ENCODE assay signal across 8 mouse cellular contexts in genomic region chr5:140332519-140332918, GRCm38 (mm10). TPM values are rescaled to one million over a fixed set of nuclear protein-coding genes. Genes with fewer than 3 reads are reported as not detected.
DNase-seq lines count a peak whose midpoint lies in the region; ATAC-seq lines count a peak whose summit lies in the region.

No protein-coding gene starts in this region.

- 57% methylated on average over 4 of the region's 4 CpGs for WGBS in forebrain, embryonic 10.5 days
- 62% methylated on average over 4 of the region's 4 CpGs for WGBS in forebrain, embryonic 15.5 days
- WGBS in midbrain, embryonic 12.5 days = 60% methylated on average over 4 of the region's 4 CpGs
- 75% methylated on average over 4 of the region's 4 CpGs for WGBS in midbrain, embryonic 14.5 days
- 53% methylated on average over 4 of the region's 4 CpGs for WGBS in limb, embryonic 13.5 days
- 44% methylated on average over 4 of the region's 4 CpGs for WGBS in stomach, embryonic 15.5 days

- ATAC-seq in forebrain, embryonic 15.5 days (replicated peaks) = no peak
- ATAC-seq in midbrain, embryonic 12.5 days (ENCODE audit: low FRiP score, low read depth) = no peak
- no peak for ATAC-seq in midbrain, embryonic 14.5 days (ENCODE audit: low FRiP score, low TSS enrichment)
- ATAC-seq in limb, embryonic 13.5 days (ENCODE audit: low FRiP score, low read depth) = no peak
- no peak for ATAC-seq in stomach, embryonic 15.5 days (ENCODE audit: insufficient read depth, low FRiP score, low read depth)

- no peak for DNase-seq in forebrain, embryonic 10.5 days (ENCODE audit: extremely low spot score, low spot score)
- DNase-seq in midbrain, embryonic 14.5 days = no peak
- no peak for DNase-seq in gastrocnemius, postnatal 4 days (ENCODE audit: low spot score in 2 of 2)
- no peak for DNase-seq in layer of hippocampus, adult 9-10 months (ENCODE audit: low spot score)

- peak overlapping the region; percentile 73 for H3K4me3 ChIP-seq in forebrain, embryonic 10.5 days
- no peak overlapping the region for H3K4me3 ChIP-seq in forebrain, embryonic 15.5 days
- no peak overlapping the region for H3K4me3 ChIP-seq in midbrain, embryonic 12.5 days
- no peak overlapping the region for H3K4me3 ChIP-seq in midbrain, embryonic 14.5 days (replicated peaks; ENCODE audit: low read depth, low read length)
- peak overlapping the region; percentile 71 for H3K4me3 ChIP-seq in limb, embryonic 13.5 days
- no peak overlapping the region for H3K4me3 ChIP-seq in stomach, embryonic 15.5 days (replicated peaks)

- no peaks in the 10 kb centered on the region for H3K27me3 ChIP-seq in forebrain, embryonic 10.5 days (ENCODE audit: poor library complexity, severe bottlenecking)
- H3K27me3 ChIP-seq in forebrain, embryonic 15.5 days = no peaks in the 10 kb centered on the region
- H3K27me3 ChIP-seq in midbrain, embryonic 12.5 days = no peaks in the 10 kb centered on the region
- no peaks in the 10 kb centered on the region for H3K27me3 ChIP-seq in midbrain, embryonic 14.5 days (ENCODE audit: control insufficient read depth, insufficient read depth, low read length)
- no peaks in the 10 kb centered on the region for H3K27me3 ChIP-seq in limb, embryonic 13.5 days
- no peaks in the 10 kb centered on the region for H3K27me3 ChIP-seq in stomach, embryonic 15.5 days (replicated peaks)

- peaks cover 19% of the 10 kb centered on the region for H3K4me1 ChIP-seq in forebrain, embryonic 10.5 days
- H3K4me1 ChIP-seq in forebrain, embryonic 15.5 days = peaks cover 18% of the 10 kb centered on the region
- H3K4me1 ChIP-seq in midbrain, embryonic 12.5 days = peaks cover 11% of the 10 kb centered on the region
- H3K4me1 ChIP-seq in midbrain, embryonic 14.5 days (ENCODE audit: control insufficient read depth, insufficient read depth, low read length) = peaks cover 7% of the 10 kb centered on the region
- peaks cover 17% of the 10 kb centered on the region for H3K4me1 ChIP-seq in limb, embryonic 13.5 days
- peaks cover 6% of the 10 kb centered on the region for H3K4me1 ChIP-seq in stomach, embryonic 15.5 days

- H3K27ac ChIP-seq in forebrain, embryonic 10.5 days = peak overlapping the region; percentile 94
- no peak overlapping the region for H3K27ac ChIP-seq in forebrain, embryonic 15.5 days (replicated peaks)
- no peak overlapping the region for H3K27ac ChIP-seq in midbrain, embryonic 12.5 days (replicated peaks)
- no peak overlapping the region; the same call in 1 of the 2 replicates for H3K27ac ChIP-seq in midbrain, embryonic 14.5 days (replicated peaks; ENCODE audit: low read depth, low read length)
- H3K27ac ChIP-seq in limb, embryonic 13.5 days = no peak overlapping the region
- no peak overlapping the region for H3K27ac ChIP-seq in stomach, embryonic 15.5 days

- peaks cover 57% of the 10 kb centered on the region for H3K36me3 ChIP-seq in forebrain, embryonic 10.5 days (replicated peaks)
- H3K36me3 ChIP-seq in forebrain, embryonic 15.5 days = peaks cover 16% of the 10 kb centered on the region
- H3K36me3 ChIP-seq in midbrain, embryonic 12.5 days = peaks cover 27% of the 10 kb centered on the region
- peaks cover 12% of the 10 kb centered on the region for H3K36me3 ChIP-seq in midbrain, embryonic 14.5 days (ENCODE audit: control insufficient read depth, insufficient read depth, low read length)
- H3K36me3 ChIP-seq in limb, embryonic 13.5 days = peaks cover 40% of the 10 kb centered on the region
- H3K36me3 ChIP-seq in stomach, embryonic 15.5 days = peaks cover 6% of the 10 kb centered on the region; the same call in 1 of the 2 replicates

- no peaks in the 10 kb centered on the region for H3K9me3 ChIP-seq in forebrain, embryonic 10.5 days
- H3K9me3 ChIP-seq in forebrain, embryonic 15.5 days = no peaks in the 10 kb centered on the region
- H3K9me3 ChIP-seq in midbrain, embryonic 12.5 days = no peaks in the 10 kb centered on the region
- H3K9me3 ChIP-seq in midbrain, embryonic 14.5 days (ENCODE audit: control insufficient read depth, low read length) = no peaks in the 10 kb centered on the region
- no peaks in the 10 kb centered on the region for H3K9me3 ChIP-seq in limb, embryonic 13.5 days
- H3K9me3 ChIP-seq in stomach, embryonic 15.5 days = no peaks in the 10 kb centered on the region

- no peak overlapping the region for H3K9ac ChIP-seq in forebrain, embryonic 15.5 days (replicated peaks)
- H3K9ac ChIP-seq in midbrain, embryonic 12.5 days (replicated peaks) = no peak overlapping the region
- no peak overlapping the region for H3K9ac ChIP-seq in midbrain, embryonic 14.5 days (replicated peaks; ENCODE audit: low read length)
- H3K9ac ChIP-seq in limb, embryonic 13.5 days = no peak overlapping the region
- no peak overlapping the region for H3K9ac ChIP-seq in stomach, embryonic 15.5 days

- no peak overlapping the region for H3K4me2 ChIP-seq in forebrain, embryonic 15.5 days (replicated peaks)
- H3K4me2 ChIP-seq in midbrain, embryonic 12.5 days (replicated peaks) = peak overlapping the region; percentile 91
- no peak overlapping the region; the same call in 1 of the 2 replicates for H3K4me2 ChIP-seq in midbrain, embryonic 14.5 days (ENCODE audit: low read length)
- peak overlapping the region; percentile 94 for H3K4me2 ChIP-seq in limb, embryonic 13.5 days (replicated peaks)
- H3K4me2 ChIP-seq in stomach, embryonic 15.5 days = peak overlapping the region; percentile 87

RNA-seq across cellular contexts. Expression of gene Mrm2, which starts 0.8 kb away (rescaled TPM):
- 22.9 TPM in 2 replicates for polyA plus RNA-seq in forebrain, embryonic 10.5 days (2016; fragmentation: Nextera tagmentation; extraction: Ambion mirVana)
- polyA plus RNA-seq in forebrain, embryonic 15.5 days (2015; fragmentation: Nextera tagmentation; extraction: Ambion mirVana) = 21.3 and 22.1 TPM in 2 replicates
- polyA plus RNA-seq in midbrain, embryonic 12.5 days (2016; fragmentation: Nextera tagmentation; extraction: Ambion mirVana) = 17.4 and 18.0 TPM in 2 replicates
- 20.3 and 22.5 TPM in 2 replicates for polyA plus RNA-seq in midbrain, embryonic 14.5 days (2014; fragmentation: Nextera tagmentation; extraction: Ambion mirVana)
- 23.2 and 24.1 TPM in 2 replicates for polyA plus RNA-seq in limb, embryonic 13.5 days (2015; fragmentation: Nextera tagmentation; extraction: Ambion mirVana)
- polyA plus RNA-seq in stomach, embryonic 15.5 days (2015; fragmentation: Nextera tagmentation; extraction: Ambion mirVana) = 17.1 and 19.3 TPM in 2 replicates
- total RNA-seq in gastrocnemius, postnatal 4 days (2021) = 1 to 10 TPM; 7.3 to 7.6 TPM

RNA-seq across cellular contexts. Expression of gene Nudt1, which starts 11.1 kb away (rescaled TPM):
- polyA plus RNA-seq in forebrain, embryonic 10.5 days (2016; fragmentation: Nextera tagmentation; extraction: Ambion mirVana) = 57.4 TPM in 2 replicates
- polyA plus RNA-seq in forebrain, embryonic 15.5 days (2015; fragmentation: Nextera tagmentation; extraction: Ambion mirVana) = 22.3 and 22.9 TPM in 2 replicates
- 38.3 and 40.6 TPM in 2 replicates for polyA plus RNA-seq in midbrain, embryonic 12.5 days (2016; fragmentation: Nextera tagmentation; extraction: Ambion mirVana)
- polyA plus RNA-seq in midbrain, embryonic 14.5 days (2014; fragmentation: Nextera tagmentation; extraction: Ambion mirVana) = 16.5 and 18.8 TPM in 2 replicates
- 45.8 and 46.6 TPM in 2 replicates for polyA plus RNA-seq in limb, embryonic 13.5 days (2015; fragmentation: Nextera tagmentation; extraction: Ambion mirVana)
- polyA plus RNA-seq in stomach, embryonic 15.5 days (2015; fragmentation: Nextera tagmentation; extraction: Ambion mirVana) = 41.7 and 42.2 TPM in 2 replicates
- 10 to 100 TPM in 1 of 2 experiments, 1 to 10 TPM in 1; 8.6 to 12.1 TPM for total RNA-seq in gastrocnemius, postnatal 4 days (2021)

RNA-seq across cellular contexts. Expression of gene Mad1l1, which starts 11.2 kb away (rescaled TPM):
- 60.8 and 62.7 TPM in 2 replicates for polyA plus RNA-seq in forebrain, embryonic 10.5 days (2016; fragmentation: Nextera tagmentation; extraction: Ambion mirVana)
- 33.8 and 35.5 TPM in 2 replicates for polyA plus RNA-seq in forebrain, embryonic 15.5 days (2015; fragmentation: Nextera tagmentation; extraction: Ambion mirVana)
- polyA plus RNA-seq in midbrain, embryonic 12.5 days (2016; fragmentation: Nextera tagmentation; extraction: Ambion mirVana) = 47.8 and 48.7 TPM in 2 replicates
- 29.8 and 30.3 TPM in 2 replicates for polyA plus RNA-seq in midbrain, embryonic 14.5 days (2014; fragmentation: Nextera tagmentation; extraction: Ambion mirVana)
- polyA plus RNA-seq in limb, embryonic 13.5 days (2015; fragmentation: Nextera tagmentation; extraction: Ambion mirVana) = 51.1 and 52.6 TPM in 2 replicates
- 39.8 and 40.9 TPM in 2 replicates for polyA plus RNA-seq in stomach, embryonic 15.5 days (2015; fragmentation: Nextera tagmentation; extraction: Ambion mirVana)
- total RNA-seq in gastrocnemius, postnatal 4 days (2021) = 10 to 100 TPM; 20.4 to 24.9 TPM

RNA-seq across cellular contexts. Expression of gene Snx8, which starts 56.5 kb away (rescaled TPM):
- 27.3 and 28.9 TPM in 2 replicates for polyA plus RNA-seq in forebrain, embryonic 10.5 days (2016; fragmentation: Nextera tagmentation; extraction: Ambion mirVana)
- 17.9 and 18.8 TPM in 2 replicates for polyA plus RNA-seq in forebrain, embryonic 15.5 days (2015; fragmentation: Nextera tagmentation; extraction: Ambion mirVana)
- polyA plus RNA-seq in midbrain, embryonic 12.5 days (2016; fragmentation: Nextera tagmentation; extraction: Ambion mirVana) = 20.6 and 21.4 TPM in 2 replicates
- polyA plus RNA-seq in midbrain, embryonic 14.5 days (2014; fragmentation: Nextera tagmentation; extraction: Ambion mirVana) = 13.4 and 19.4 TPM in 2 replicates
- 23.7 and 25.8 TPM in 2 replicates for polyA plus RNA-seq in limb, embryonic 13.5 days (2015; fragmentation: Nextera tagmentation; extraction: Ambion mirVana)
- polyA plus RNA-seq in stomach, embryonic 15.5 days (2015; fragmentation: Nextera tagmentation; extraction: Ambion mirVana) = 16.9 and 17.3 TPM in 2 replicates
- 10 to 100 TPM; 19.6 to 24.5 TPM for total RNA-seq in gastrocnemius, postnatal 4 days (2021)

Comparison
In these comparisons a context has a peak if more than half of its experiments do, and no peak if none do; other contexts are left out.
1. H3K4me3 ChIP-seq: peak in forebrain, embryonic 10.5 days (single experiment) and limb, embryonic 13.5 days (single experiment); none in forebrain, embryonic 15.5 days (single experiment), midbrain, embryonic 12.5 days (single experiment), midbrain, embryonic 14.5 days (single experiment) and stomach, embryonic 15.5 days (single experiment).
2. H3K4me2 ChIP-seq: peak in midbrain, embryonic 12.5 days (single experiment), limb, embryonic 13.5 days (single experiment) and stomach, embryonic 15.5 days (single experiment); none in forebrain, embryonic 15.5 days (single experiment) and midbrain, embryonic 14.5 days (single experiment).